Mouse (Mus musculus) liver, postnatal 0 days (tissue): Measurements from ENCODE around the gene Naa80. TPM values are rescaled to one million over a fixed set of nuclear protein-coding genes. Genes with fewer than 3 reads are reported as not detected.
"Not testable (repeated sequence)": the region's sequence is repeated elsewhere in the genome, so short reads cannot be mapped to it uniquely, and the experiment has no call there.

Experiments
- ATAC-seq: fragments of 200-750 bp; cut with Nextera tagmentation; 2 replicates; pipeline ENCODE4 v1.8.0; 2017; ENCODE audit warnings: mild to moderate bottlenecking, moderate library complexity
- DNase-seq: peaks from one replicate; pipeline ENCODE4 v3.0.0-alpha.2; 2016
- H3K27ac ChIP-seq: fragments of 300-500 bp; sonication (generic); 2 replicates; pipeline ENCODE4 v1.5.1; 2014; ENCODE audit warnings: antibody characterized with exemption, moderate library complexity, mild to moderate bottlenecking, low read depth
- H3K27me3 ChIP-seq: fragments of 300-500 bp; sonication (generic); 2 replicates; pipeline ENCODE4 v1.6.1; 2014; ENCODE audit warnings: low read length, control low read depth, mixed read lengths; ENCODE audit not compliant: insufficient read depth
- H3K36me3 ChIP-seq: fragments of 300-500 bp; sonication (generic); replicated peaks from 2 replicates; pipeline ENCODE4 v1.6.1; 2014; ENCODE audit warnings: mild to moderate bottlenecking, control low read depth, low read length, moderate library complexity, mixed read lengths; ENCODE audit not compliant: insufficient read depth
- H3K4me1 ChIP-seq: fragments of 300-500 bp; sonication (generic); 2 replicates; pipeline ENCODE4 v1.6.1; 2014; ENCODE audit warnings: antibody characterized with exemption, mild to moderate bottlenecking, control low read depth; ENCODE audit not compliant: insufficient read depth
- H3K4me2 ChIP-seq: fragments of 300-500 bp; sonication (generic); 2 replicates; pipeline ENCODE4 v1.6.1; 2014; ENCODE audit warnings: low read depth, mild to moderate bottlenecking, low read length, moderate library complexity, mixed read lengths
- H3K4me3 ChIP-seq: fragments of 300-500 bp; sonication (generic); 2 replicates; pipeline ENCODE4 v1.5.1; 2014; ENCODE audit warnings: low read depth, low read length
- H3K9ac ChIP-seq: fragments of 300-500 bp; sonication (generic); replicated peaks from 2 replicates; pipeline ENCODE4 v1.6.1; 2014; ENCODE audit warnings: mild to moderate bottlenecking, moderate library complexity
- H3K9me3 ChIP-seq: fragments of 300-500 bp; sonication (generic); 2 replicates; pipeline ENCODE4 v1.6.1; 2016; ENCODE audit warnings: mild to moderate bottlenecking, control low read depth, low read length, mixed read lengths
- CTCF ChIP-seq: sonication (generic); IDR thresholded peaks from 2 replicates; pipeline ENCODE4 v1.5.1; 2016; ENCODE audit warnings: antibody characterized with exemption, low read depth
- EP300 ChIP-seq: IDR thresholded peaks from 2 replicates; pipeline ENCODE4 v1.6.1; 2016; ENCODE audit warnings: antibody characterized with exemption, low read depth, mild to moderate bottlenecking
- WGBS: fragments of 180-500 bp; shearing (Covaris S2); extraction: QIAGEN DNeasy Blood & Tissue Kit; methylation state at CpG from one replicate; pipeline ENCODE4 v1.1.7; 2014; ENCODE audit not compliant: insufficient replicate concordance; 5-methylcytosine and 5-hydroxymethylcytosine counted together
- polyA plus RNA-seq: library from polyadenylated mRNA; unstranded; fragments of >200 nt; fragmentation: Nextera tagmentation; extraction: Ambion mirVana; gene quantifications from 2 replicates; pipeline ENCODE4 v1.2.1, GENCODE M21; 2015

The Naa80 gene
- polyA plus RNA-seq, 1 experiment from 2014 or later = 10.4 TPM

GRCm38 (mm10) chr9:107563029-107563581 lies 15.6 kb upstream of the Naa80 start, which contains the start of gene Tusc2:
Gene Tusc2, plus strand, starts transcription at chr9:107563255.
- H3K4me1 ChIP-seq = peaks cover 45% of the 10 kb centered on the region

GRCm38 (mm10) chr9:107565556-107565955 lies 13.1 kb upstream of the Naa80 start:
- peak overlapping the region; percentile 87; the same call in 1 of the 2 replicates for H3K27ac ChIP-seq
- H3K4me2 ChIP-seq = not testable (repeated sequence)

More at GRCm38 (mm10) chr9:107563029-107563581, 15.6 kb upstream of the Naa80 start, which contains the start of gene Tusc2:
- DNase-seq (peak; percentile 95), ATAC-seq (peak; percentile 94)
- Histone ChIP-seq H3K4me3 (peak within 1 kb of the TSS; percentile 97), H3K9ac (peak within 1 kb of the TSS; percentile 94), H3K9me3 (no peaks in the 10 kb centered on the region), H3K27ac (peak within 1 kb of the TSS; percentile 84), H3K4me2 (peak within 1 kb of the TSS; percentile 97), H3K27me3 (no peaks in the 10 kb centered on the region), H3K36me3 (peaks cover 54% of the 10 kb centered on the region)
- WGBS = 0% methylated on average over 44 of the region's 46 CpGs
- no peak for TF ChIP-seq EP300
- TF ChIP-seq CTCF = no peak

GRCm38 (mm10) chr9:107566041-107566709 lies 12.5 kb upstream of the Naa80 start:
- TF ChIP-seq CTCF (peak; percentile 95), EP300 (no peak)
- Histone ChIP-seq H3K27ac (peak overlapping the region; percentile 87), H3K4me2 (peak overlapping the region; percentile 90), H3K4me3 (no peak overlapping the region), H3K9me3 (no peaks in the 10 kb centered on the region), H3K9ac (peak overlapping the region; percentile 26; the same call in 1 of the 2 replicates), H3K36me3 (peaks cover 24% of the 10 kb centered on the region), H3K27me3 (no peaks in the 10 kb centered on the region), H3K4me1 (peaks cover 63% of the 10 kb centered on the region)
- 47% methylated on average over 15 of the region's 15 CpGs for WGBS
- ATAC-seq (no peak), DNase-seq (peak; percentile 89)

More at GRCm38 (mm10) chr9:107565556-107565955, 13.1 kb upstream of the Naa80 start:
- Histone ChIP-seq H3K9ac (peak overlapping the region; percentile 26; the same call in 1 of the 2 replicates), H3K36me3 (peaks cover 30% of the 10 kb centered on the region), H3K4me1 (peaks cover 57% of the 10 kb centered on the region)
- not testable (repeated sequence) for H3K9me3 ChIP-seq, ATAC-seq, H3K27me3 ChIP-seq, DNase-seq, H3K4me3 ChIP-seq
- WGBS = 50% methylated on average over 5 of the region's 5 CpGs
- TF ChIP-seq CTCF = peak; percentile 46

GRCm38 (mm10) chr9:107566855-107567254 lies 11.8 kb upstream of the Naa80 start:
- TF ChIP-seq EP300 (0 out of 2 replicates have a peak, but pooled peaks have one; percentile 16), CTCF (no peak)
- peak overlapping the region; percentile 90 for H3K4me2 ChIP-seq
- DNase-seq = no peak
- peak overlapping the region; percentile 86; the same call in 1 of the 2 replicates for H3K9ac ChIP-seq
- H3K36me3 ChIP-seq = peaks cover 17% of the 10 kb centered on the region
- peak overlapping the region; percentile 87 for H3K27ac ChIP-seq
- peaks cover 70% of the 10 kb centered on the region for H3K4me1 ChIP-seq
- H3K9me3 ChIP-seq = no peaks in the 10 kb centered on the region
- ATAC-seq = no peak
- H3K4me3 ChIP-seq = 0 out of 2 replicates have a peak overlapping the region, but pooled peaks have one; percentile 94
- WGBS = 39% methylated on average over 3 of the region's 3 CpGs
- H3K27me3 ChIP-seq = no peaks in the 10 kb centered on the region

- Histone ChIP-seq H3K36me3 (peaks cover 18% of the 10 kb centered on the region), H3K4me1 (peaks cover 74% of the 10 kb centered on the region)
Observed at GRCm38 (mm10) chr9:107567702-107568319, 10.9 kb upstream of the Naa80 start, which contains the start of gene Hyal2. Gene Hyal2, plus strand, starts transcription at chr9:107567945.

More at GRCm38 (mm10) chr9:107567702-107568319, 10.9 kb upstream of the Naa80 start, which contains the start of gene Hyal2:
- H3K27ac ChIP-seq = peak within 1 kb of the TSS; percentile 87
- TF ChIP-seq EP300 = peak; percentile 42; the same call in 1 of the 2 replicates
- no peak for TF ChIP-seq CTCF
- WGBS = 36% methylated on average over 18 of the region's 18 CpGs
- no peaks in the 10 kb centered on the region for H3K27me3 ChIP-seq
- peak within 1 kb of the TSS; percentile 90 for H3K4me2 ChIP-seq
- H3K9me3 ChIP-seq = no peaks in the 10 kb centered on the region
- peak within 1 kb of the TSS; percentile 94 for H3K4me3 ChIP-seq
- DNase-seq (peak; percentile 64), ATAC-seq (no peak)
- peak within 1 kb of the TSS; percentile 86 for H3K9ac ChIP-seq
